Mouse (Mus musculus): ENCODE results near the gene Vmn2r9.
"Not testable (repeated sequence)": the region's sequence is repeated elsewhere in the genome, so short reads cannot be mapped to it uniquely, and the experiment has no call there.

Gene Vmn2r9

DNA sequence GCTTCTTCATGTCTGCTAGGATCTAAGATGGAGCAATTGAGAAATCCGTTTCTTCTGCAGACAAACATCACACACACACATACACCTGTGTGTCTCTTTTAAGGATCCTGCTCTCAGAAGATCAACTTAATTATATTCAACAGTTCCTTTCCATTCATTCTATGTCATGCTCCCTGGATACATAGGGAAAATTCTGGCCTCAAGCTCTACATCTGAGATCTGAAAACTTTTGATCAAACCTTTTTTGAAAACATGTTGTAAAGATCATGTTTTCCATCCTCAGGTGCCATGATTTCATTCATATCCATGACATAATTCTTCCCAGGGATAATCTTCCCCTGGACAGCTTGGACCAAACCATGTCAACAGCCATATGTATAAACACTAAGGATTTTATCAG is at the start of gene Vmn2r9:
Gene Vmn2r9 (minus strand): TSS at position 101 of the 400 bp plus-strand sequence.
- DNase-seq, result not testable (repeated sequence)

- DNase-seq, result peak in 1 of 2 experiments; percentile 10
Measured at GRCm38 (mm10) chr5:108866746-108867145, 14.3 kb upstream of the Vmn2r9 start.

GRCm38 (mm10) chr5:108849466-108849865 is 2.9 kb downstream of the Vmn2r9 start:
- DNase-seq, result peak; percentile 4 to 19

- peak; percentile 19 to 44 for DNase-seq
Measured at GRCm38 (mm10) chr5:108836156-108836555, 16.2 kb downstream of the Vmn2r9 start.

- peak; percentile 3 to 17 for DNase-seq
Measured at GRCm38 (mm10) chr5:108823276-108823675, 29.1 kb downstream of the Vmn2r9 start.

DNA sequence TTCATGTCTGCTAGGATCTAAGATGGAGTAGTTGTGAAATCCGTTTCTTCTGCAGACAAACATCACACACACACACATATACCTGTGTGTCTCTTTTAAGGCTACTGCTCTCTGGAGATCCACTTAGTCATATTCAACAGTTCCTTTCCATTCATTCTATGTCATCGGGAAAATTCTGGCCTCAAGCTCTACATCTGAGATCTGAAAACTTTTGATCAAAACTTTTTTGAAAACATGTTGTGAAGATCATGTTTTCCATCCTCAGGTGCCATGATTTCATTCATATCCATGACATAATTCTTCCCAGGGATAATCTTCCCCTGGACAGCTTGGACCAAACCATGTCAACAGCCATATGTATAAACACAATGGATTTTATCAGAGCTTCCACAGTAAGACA is 43.7 kb downstream of the Vmn2r9 start, which contains the start of gene Vmn2r8:
Gene Vmn2r8 (minus strand): TSS at position 101 of the 400 bp plus-strand sequence.
- not testable (repeated sequence) for DNase-seq

DNA sequence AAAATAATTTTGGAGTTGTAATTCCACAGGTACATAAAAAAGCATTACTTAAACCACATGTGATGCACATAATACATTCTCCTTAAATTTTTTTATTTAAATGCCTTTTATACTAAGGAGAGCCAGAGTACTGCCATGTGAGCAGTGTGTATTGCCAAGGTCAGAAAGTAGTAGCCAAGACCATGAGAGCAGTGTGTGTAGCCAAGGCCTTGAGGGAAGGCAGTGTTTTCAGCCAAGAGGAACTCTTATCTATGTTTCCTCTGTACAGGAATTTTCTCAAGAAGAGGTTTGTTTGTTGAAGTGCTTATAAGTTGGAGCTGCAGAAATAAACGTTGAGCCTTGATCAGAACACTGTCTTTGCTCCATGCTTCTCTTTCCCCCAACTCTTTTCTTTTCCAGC is 48.8 kb downstream of the Vmn2r9 start:
- DNase-seq, result no peak

GRCm38 (mm10) chr5:108795263-108795662 is 57.1 kb downstream of the Vmn2r9 start, which contains the start of gene Tmed11:
Tmed11 (minus strand) TSS chr5:108795363.
- DNase-seq, result not testable (repeated sequence)

DNA sequence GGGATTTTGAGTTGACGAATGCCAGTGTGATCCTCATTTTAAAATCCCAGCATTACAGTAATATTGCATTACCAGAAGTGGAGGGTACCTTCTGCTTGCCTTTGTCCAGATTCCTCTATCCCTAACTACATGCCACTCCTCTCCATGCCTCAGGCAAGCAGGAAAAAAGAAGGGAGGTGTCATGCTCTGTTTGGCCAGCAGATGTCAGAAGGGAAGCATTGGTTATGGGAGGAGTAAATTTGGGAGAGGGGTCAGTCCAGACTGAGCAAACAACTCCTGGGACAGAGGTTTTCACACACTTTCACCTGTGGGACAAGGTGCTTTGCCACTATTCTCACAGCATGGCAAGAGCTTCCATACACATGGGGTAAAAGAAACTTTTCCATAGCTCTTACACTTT is 62.0 kb downstream of the Vmn2r9 start:
- peak in 1 of 2 experiments; percentile 37 for DNase-seq
